ENCODE assay signal across 8 mouse cellular contexts in the genomic region with DNA sequence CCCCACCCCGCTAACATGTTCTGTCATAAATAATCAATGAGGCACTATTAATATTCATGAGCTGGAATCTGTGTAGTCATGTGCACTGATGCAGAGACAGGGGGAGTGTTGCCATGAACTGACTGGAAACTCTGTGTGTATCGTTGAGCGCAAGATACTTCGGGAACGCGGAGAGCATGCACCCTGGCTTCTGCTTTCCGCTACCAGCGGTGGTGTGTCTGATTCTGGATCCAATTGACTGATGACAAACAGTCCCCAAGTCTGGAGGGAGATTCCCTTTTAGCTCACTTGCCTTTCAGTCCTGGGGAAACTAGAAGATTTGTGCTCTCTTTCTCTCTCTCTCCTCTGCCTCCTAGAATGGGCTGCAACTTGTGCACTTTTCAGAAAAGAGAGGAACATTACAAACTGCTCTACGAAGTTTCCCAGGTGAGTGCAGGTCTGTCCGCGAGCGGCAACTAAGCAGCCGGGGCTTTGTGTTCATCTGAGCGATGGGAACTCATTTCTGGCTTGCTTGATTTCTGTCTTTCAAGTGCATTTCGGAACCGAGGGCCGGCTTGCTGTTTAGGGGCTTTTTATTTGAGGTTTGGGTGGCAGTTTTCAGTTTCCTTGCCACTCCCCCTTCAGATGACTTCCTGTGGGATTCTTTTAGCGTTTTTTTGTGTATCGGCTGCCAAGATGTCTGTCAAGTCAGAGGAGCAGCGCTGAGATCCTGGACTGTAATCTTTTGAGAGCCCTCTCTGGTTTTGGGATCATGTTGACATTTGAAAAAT.
DNase-seq lines count a peak whose midpoint lies in the region; ATAC-seq and TF ChIP-seq lines count a peak whose summit lies in the region.

No protein-coding gene starts in this region.

- no peaks in the 10 kb centered on the region for H3K27me3 ChIP-seq in forebrain, postnatal 0 days (ENCODE audit: insufficient read depth, low read length)
- H3K27me3 ChIP-seq in kidney, postnatal 0 days (ENCODE audit: insufficient read depth, low read length) = no peaks in the 10 kb centered on the region
- H3K27me3 ChIP-seq in myocyte (ENCODE audit: control insufficient read depth, insufficient read depth, insufficient read length) = no peaks in the 10 kb centered on the region

- peak; percentile 92 for ATAC-seq in forebrain, postnatal 0 days
- ATAC-seq in kidney, postnatal 0 days (replicated peaks; ENCODE audit: low FRiP score, low read depth) = no peak; the same call in 1 of the 2 replicates
- no peak; the same call in 1 of the 2 replicates for ATAC-seq in megakaryocyte progenitor cell, adult 5-6 weeks (replicated peaks; ENCODE audit: poor library complexity)

- H3K4me3 ChIP-seq in forebrain, postnatal 0 days (ENCODE audit: low read depth, low read length) = peak overlapping the region; percentile 40
- peak overlapping the region; percentile 38 for H3K4me3 ChIP-seq in kidney, postnatal 0 days (replicated peaks; ENCODE audit: low read depth, low read length)
- no peak overlapping the region for H3K4me3 ChIP-seq in myocyte

- H3K4me1 ChIP-seq in forebrain, postnatal 0 days (ENCODE audit: insufficient read depth) = no peaks in the 10 kb centered on the region
- peaks cover 9% of the 10 kb centered on the region; the same call in 1 of the 2 replicates for H3K4me1 ChIP-seq in kidney, postnatal 0 days (replicated peaks; ENCODE audit: insufficient read depth, low read length)

- peak overlapping the region; percentile 44; the same call in 1 of the 2 replicates for H3K9ac ChIP-seq in forebrain, postnatal 0 days
- 0 out of 2 replicates have a peak overlapping the region, but pooled peaks have one; percentile 42 for H3K9ac ChIP-seq in kidney, postnatal 0 days (ENCODE audit: low read depth, low read length)

- no peaks in the 10 kb centered on the region for H3K79me2 ChIP-seq in myocyte (ENCODE audit: control insufficient read depth, insufficient read depth)

- DNase-seq in heart, adult 11 months = peak; percentile 33
- no peak for DNase-seq in heart, adult 8-10 months (ENCODE audit: low spot score)
- peak; percentile 54 for DNase-seq in brain, adult 2 months (ENCODE audit: low read depth, low spot score)
- DNase-seq in forebrain, postnatal 0 days = peak; percentile 73
- DNase-seq in kidney, postnatal 0 days (ENCODE audit: low spot score) = peak; percentile 57
- DNase-seq in urinary bladder, postnatal 10 days (ENCODE audit: low spot score) = no peak

- no peak for TF ChIP-seq POLR2A in myocyte (IDR thresholded peaks at IDR 0.05; ENCODE audit: insufficient read length, low read depth)

- H3ac ChIP-seq in myocyte (ENCODE audit: control insufficient read depth, insufficient read length) = no peak overlapping the region

- no peaks in the 10 kb centered on the region for H3K36me3 ChIP-seq in forebrain, postnatal 0 days (ENCODE audit: insufficient read depth)
- H3K36me3 ChIP-seq in kidney, postnatal 0 days (ENCODE audit: insufficient read depth, low read length) = no peaks in the 10 kb centered on the region
- H3K36me3 ChIP-seq in myocyte (ENCODE audit: control insufficient read depth, insufficient read depth) = no peaks in the 10 kb centered on the region

- under 1% methylated on average over 20 of the region's 20 CpGs for WGBS in forebrain, postnatal 0 days
- WGBS in kidney, postnatal 0 days = 3% methylated on average over 20 of the region's 20 CpGs

- peak overlapping the region; percentile 61 for H3K4me2 ChIP-seq in forebrain, postnatal 0 days (ENCODE audit: low read depth)
- peak overlapping the region; percentile 62 for H3K4me2 ChIP-seq in kidney, postnatal 0 days (ENCODE audit: low read length)
- H3K4me2 ChIP-seq in myocyte (ENCODE audit: low read depth) = peak overlapping the region; percentile 45

- H3K9me3 ChIP-seq in forebrain, postnatal 0 days (ENCODE audit: low read length) = no peaks in the 10 kb centered on the region
- H3K9me3 ChIP-seq in kidney, postnatal 0 days (replicated peaks; ENCODE audit: low read length) = no peaks in the 10 kb centered on the region

- H3K27ac ChIP-seq in forebrain, postnatal 0 days (ENCODE audit: low read depth, low read length) = peak overlapping the region; percentile 41; the same call in 1 of the 2 replicates
- 0 out of 2 replicates have a peak overlapping the region, but pooled peaks have one; percentile 22 for H3K27ac ChIP-seq in kidney, postnatal 0 days

- peak; percentile 47; the same call in 1 of the 2 replicates for TF ChIP-seq CTCF in forebrain, postnatal 0 days (IDR thresholded peaks at IDR 0.05; ENCODE audit: low read depth)
- TF ChIP-seq CTCF in kidney, postnatal 0 days (IDR thresholded peaks at IDR 0.05; ENCODE audit: low read depth) = no peak

TF ChIP-seq in myocyte, 11 proteins besides CTCF, POLR2A, EP300 and RAD21:
- TF ChIP-seq MYOG (IDR thresholded peaks at IDR 0.05; ENCODE audit: control insufficient read depth in 1 of 3, insufficient read depth in 1 of 3, insufficient read length in 2 of 3, low read depth in 2 of 3) (no peak), CEBPB (IDR thresholded peaks at IDR 0.05; ENCODE audit: insufficient read depth, poor library complexity, severe bottlenecking) (no peak), POLR2AphosphoS2 (IDR thresholded peaks at IDR 0.05; ENCODE audit: insufficient read length, low read depth) (no peak), USF1 (IDR thresholded peaks at IDR 0.05; ENCODE audit: low read depth) (no peak), E2F4 (IDR thresholded peaks at IDR 0.05; ENCODE audit: insufficient read depth) (no peak), REST (IDR thresholded peaks at IDR 0.05; ENCODE audit: insufficient read depth, insufficient read length) (no peak)

Comparison
In these comparisons a context has a peak if more than half of its experiments do, and no peak if none do; other contexts are left out.
1. DNase-seq: peak in heart, adult 11 months (single experiment), brain, adult 2 months (single experiment), forebrain, postnatal 0 days (single experiment) and kidney, postnatal 0 days (single experiment); none in heart, adult 8-10 months (single experiment) and urinary bladder, postnatal 10 days (single experiment).
2. Peak in every context shown above with its lines, with median percentiles within 50 percentile points of each other: H3K4me2 ChIP-seq.